Mouse (Mus musculus) cortical plate, adult 2 months (tissue): ENCODE measurements at regions not wholly inside any gene's neighbourhood (a gene's known extent, or its start where the extent isn't known, plus 50 kb on each side); places are given as distances from the start of the nearest gene placed in this dataset.

Source experiments
- CTCF ChIP-seq: fragments of 200-500 bp; IDR thresholded peaks from 2 replicates; pipeline ENCODE4 v1.5.1; 2011; ENCODE audit warnings: mild to moderate bottlenecking, control low read depth, low read length; ENCODE audit not compliant: insufficient read depth; ENCODE audit errors: extremely low read depth
- POLR2A ChIP-seq: fragments of 200-500 bp; IDR thresholded peaks from 2 replicates; pipeline ENCODE4 v1.6.1; 2011; ENCODE audit warnings: mild to moderate bottlenecking, low read length, control low read depth; ENCODE audit not compliant: insufficient read depth; ENCODE audit errors: extremely low read depth

- no peak for TF ChIP-seq CTCF
- no peak for TF ChIP-seq POLR2A
These were observed 185.4 kb upstream of the Gk2 start for GRCm38 (mm10) chr5:97642251-97642650.
